Mouse (Mus musculus): ENCODE measurements around the gene Adam19. TPM values are rescaled to one million over a fixed set of nuclear protein-coding genes. Genes with fewer than 3 reads are reported as not detected.

The Adam19 gene
- polyA plus RNA-seq, 1 experiment from 2014 or later = 12.0 TPM

- H3K27ac ChIP-seq (ENCODE audit: low read length) = no peak overlapping the region
- H3K9ac ChIP-seq (ENCODE audit: low read depth, low read length) = no peak overlapping the region
- no peaks in the 10 kb centered on the region for H3K36me3 ChIP-seq (ENCODE audit: control insufficient read depth, insufficient read depth, low read length)
- H3K4me3 ChIP-seq (ENCODE audit: low read length) = no peak overlapping the region
- ATAC-seq = no peak
- 84% methylated on average over 8 of the region's 8 CpGs for WGBS
- H3K9me3 ChIP-seq (ENCODE audit: control insufficient read depth, low read length) = no peaks in the 10 kb centered on the region
- H3K27me3 ChIP-seq (replicated peaks; ENCODE audit: control insufficient read depth, insufficient read depth, low read length) = no peaks in the 10 kb centered on the region
- no peaks in the 10 kb centered on the region for H3K4me1 ChIP-seq (ENCODE audit: control insufficient read depth, insufficient read depth, low read length)
- no peak overlapping the region for H3K4me2 ChIP-seq (ENCODE audit: low read depth, low read length)
These were observed 54.6 kb downstream of the Adam19 start for GRCm38 (mm10) chr11:46110156-46110944.

- Histone ChIP-seq H3K9ac (ENCODE audit: low read depth, low read length) (no peak overlapping the region), H3K4me2 (ENCODE audit: low read depth, low read length) (no peak overlapping the region), H3K27me3 (replicated peaks; ENCODE audit: control insufficient read depth, insufficient read depth, low read length) (no peaks in the 10 kb centered on the region), H3K4me3 (ENCODE audit: low read length) (no peak overlapping the region), H3K4me1 (ENCODE audit: control insufficient read depth, insufficient read depth, low read length) (no peaks in the 10 kb centered on the region), H3K36me3 (ENCODE audit: control insufficient read depth, insufficient read depth, low read length) (0 out of 2 replicates have a peak, but pooled peaks cover under 1% of the 10 kb centered on the region), H3K27ac (ENCODE audit: low read length) (no peak overlapping the region), H3K9me3 (ENCODE audit: control insufficient read depth, low read length) (no peaks in the 10 kb centered on the region)
- 80% methylated on average over 1 of the region's 1 CpGs for WGBS
- ATAC-seq = no peak
These were observed 55.1 kb downstream of the Adam19 start for GRCm38 (mm10) chr11:46110945-46111287.

GRCm38 (mm10) chr11:46113211-46113610, 57.4 kb downstream of the Adam19 start:
- ATAC-seq = no peak
- Histone ChIP-seq H3K36me3 (ENCODE audit: control insufficient read depth, insufficient read depth, low read length) (0 out of 2 replicates have a peak, but pooled peaks cover 3% of the 10 kb centered on the region), H3K4me2 (ENCODE audit: low read depth, low read length) (no peak overlapping the region), H3K4me1 (ENCODE audit: control insufficient read depth, insufficient read depth, low read length) (no peaks in the 10 kb centered on the region), H3K4me3 (ENCODE audit: low read length) (no peak overlapping the region), H3K27me3 (replicated peaks; ENCODE audit: control insufficient read depth, insufficient read depth, low read length) (no peaks in the 10 kb centered on the region), H3K9ac (ENCODE audit: low read depth, low read length) (no peak overlapping the region), H3K27ac (ENCODE audit: low read length) (no peak overlapping the region), H3K9me3 (ENCODE audit: control insufficient read depth, low read length) (no peaks in the 10 kb centered on the region)
- WGBS = 77% methylated on average over 3 of the region's 3 CpGs

GRCm38 (mm10) chr11:46114221-46114620, 58.4 kb downstream of the Adam19 start:
- Histone ChIP-seq H3K27me3 (replicated peaks; ENCODE audit: control insufficient read depth, insufficient read depth, low read length) (no peaks in the 10 kb centered on the region), H3K36me3 (ENCODE audit: control insufficient read depth, insufficient read depth, low read length) (0 out of 2 replicates have a peak, but pooled peaks cover 3% of the 10 kb centered on the region), H3K4me1 (ENCODE audit: control insufficient read depth, insufficient read depth, low read length) (no peaks in the 10 kb centered on the region), H3K27ac (ENCODE audit: low read length) (no peak overlapping the region), H3K4me2 (ENCODE audit: low read depth, low read length) (no peak overlapping the region), H3K9ac (ENCODE audit: low read depth, low read length) (no peak overlapping the region), H3K9me3 (ENCODE audit: control insufficient read depth, low read length) (no peaks in the 10 kb centered on the region), H3K4me3 (ENCODE audit: low read length) (no peak overlapping the region)
- no peak for ATAC-seq
- 88% methylated on average over 7 of the region's 7 CpGs for WGBS

GRCm38 (mm10) chr11:46115011-46115410, 59.2 kb downstream of the Adam19 start:
- Histone ChIP-seq H3K9ac (ENCODE audit: low read depth, low read length) (no peak overlapping the region), H3K9me3 (ENCODE audit: control insufficient read depth, low read length) (no peaks in the 10 kb centered on the region), H3K4me1 (ENCODE audit: control insufficient read depth, insufficient read depth, low read length) (no peaks in the 10 kb centered on the region), H3K36me3 (ENCODE audit: control insufficient read depth, insufficient read depth, low read length) (0 out of 2 replicates have a peak, but pooled peaks cover 3% of the 10 kb centered on the region), H3K4me2 (ENCODE audit: low read depth, low read length) (no peak overlapping the region), H3K27me3 (replicated peaks; ENCODE audit: control insufficient read depth, insufficient read depth, low read length) (no peaks in the 10 kb centered on the region), H3K27ac (ENCODE audit: low read length) (no peak overlapping the region), H3K4me3 (ENCODE audit: low read length) (no peak overlapping the region)
- no peak for ATAC-seq
- WGBS = 72% methylated on average over 4 of the region's 4 CpGs

GRCm38 (mm10) chr11:46115411-46116173, 59.8 kb downstream of the Adam19 start:
- no peak overlapping the region for H3K9ac ChIP-seq (ENCODE audit: low read depth, low read length)
- no peak for ATAC-seq
- 0 out of 2 replicates have a peak, but pooled peaks cover 3% of the 10 kb centered on the region for H3K36me3 ChIP-seq (ENCODE audit: control insufficient read depth, insufficient read depth, low read length)
- no peak overlapping the region for H3K27ac ChIP-seq (ENCODE audit: low read length)
- H3K9me3 ChIP-seq (ENCODE audit: control insufficient read depth, low read length) = no peaks in the 10 kb centered on the region
- no peak overlapping the region for H3K4me2 ChIP-seq (ENCODE audit: low read depth, low read length)
- H3K27me3 ChIP-seq (replicated peaks; ENCODE audit: control insufficient read depth, insufficient read depth, low read length) = no peaks in the 10 kb centered on the region
- no peak overlapping the region for H3K4me3 ChIP-seq (ENCODE audit: low read length)
- WGBS = 74% methylated on average over 9 of the region's 9 CpGs
- no peaks in the 10 kb centered on the region for H3K4me1 ChIP-seq (ENCODE audit: control insufficient read depth, insufficient read depth, low read length)

GRCm38 (mm10) chr11:46116510-46116909, 60.7 kb downstream of the Adam19 start:
- no peak for ATAC-seq
- H3K27me3 ChIP-seq (replicated peaks; ENCODE audit: control insufficient read depth, insufficient read depth, low read length) = no peaks in the 10 kb centered on the region
- H3K4me3 ChIP-seq (ENCODE audit: low read length) = no peak overlapping the region
- no peaks in the 10 kb centered on the region for H3K4me1 ChIP-seq (ENCODE audit: control insufficient read depth, insufficient read depth, low read length)
- H3K9me3 ChIP-seq (ENCODE audit: control insufficient read depth, low read length) = no peaks in the 10 kb centered on the region
- 56% methylated on average over 2 of the region's 2 CpGs for WGBS
- peaks cover 5% of the 10 kb centered on the region; the same call in 1 of the 2 replicates for H3K36me3 ChIP-seq (ENCODE audit: control insufficient read depth, insufficient read depth, low read length)
- no peak overlapping the region for H3K9ac ChIP-seq (ENCODE audit: low read depth, low read length)
- no peak overlapping the region for H3K4me2 ChIP-seq (ENCODE audit: low read depth, low read length)
- no peak overlapping the region for H3K27ac ChIP-seq (ENCODE audit: low read length)

- Histone ChIP-seq H3K9me3 (ENCODE audit: control insufficient read depth, low read length) (no peaks in the 10 kb centered on the region), H3K27ac (ENCODE audit: low read length) (no peak overlapping the region), H3K4me3 (ENCODE audit: low read length) (no peak overlapping the region), H3K27me3 (replicated peaks; ENCODE audit: control insufficient read depth, insufficient read depth, low read length) (no peaks in the 10 kb centered on the region), H3K4me1 (ENCODE audit: control insufficient read depth, insufficient read depth, low read length) (no peaks in the 10 kb centered on the region), H3K36me3 (ENCODE audit: control insufficient read depth, insufficient read depth, low read length) (peaks cover 13% of the 10 kb centered on the region), H3K9ac (ENCODE audit: low read depth, low read length) (no peak overlapping the region), H3K4me2 (ENCODE audit: low read depth, low read length) (no peak overlapping the region)
- ATAC-seq = no peak
- 32% methylated on average over 4 of the region's 4 CpGs for WGBS
These were observed 63.8 kb downstream of the Adam19 start for GRCm38 (mm10) chr11:46119624-46120023.

GRCm38 (mm10) chr11:46120084-46120483, 64.3 kb downstream of the Adam19 start:
- peaks cover 13% of the 10 kb centered on the region for H3K36me3 ChIP-seq (ENCODE audit: control insufficient read depth, insufficient read depth, low read length)
- H3K27ac ChIP-seq (ENCODE audit: low read length) = no peak overlapping the region
- WGBS = 94% methylated on average over 10 of the region's 10 CpGs
- H3K4me3 ChIP-seq (ENCODE audit: low read length) = no peak overlapping the region
- no peaks in the 10 kb centered on the region for H3K9me3 ChIP-seq (ENCODE audit: control insufficient read depth, low read length)
- no peak for ATAC-seq
- H3K27me3 ChIP-seq (replicated peaks; ENCODE audit: control insufficient read depth, insufficient read depth, low read length) = no peaks in the 10 kb centered on the region
- H3K4me2 ChIP-seq (ENCODE audit: low read depth, low read length) = no peak overlapping the region
- H3K4me1 ChIP-seq (ENCODE audit: control insufficient read depth, insufficient read depth, low read length) = no peaks in the 10 kb centered on the region
- no peak overlapping the region for H3K9ac ChIP-seq (ENCODE audit: low read depth, low read length)

Measured in intestine, embryonic 16.5 days (tissue).